ENCODE assay signal across 11 mouse cellular contexts in genomic region chr11:70177647-70178046, GRCm38 (mm10). TPM values are rescaled to one million over a fixed set of nuclear protein-coding genes. Genes with fewer than 3 reads are reported as not detected.
DNase-seq lines count a peak whose midpoint lies in the region; TF ChIP-seq lines count a peak whose summit lies in the region.
"Had no signal": no experiment of that assay in that cellular context is flagged by ENCODE, and none has a peak within 500 bp of the region (broad histone marks: within the 10 kb centered on the region; RNA-seq: fewer than 3 reads in every experiment).

No protein-coding gene starts in this region.

- DNase-seq in cerebellum, postnatal 14 days = peak; percentile 30 to 72
- DNase-seq in cerebellum, adult 11 months = no peak
- no peak for DNase-seq in left cerebral cortex, adult 2 months (ENCODE audit: extremely low spot score in 1 of 2, low spot score in 2 of 2)
- no peak for DNase-seq in left cerebral cortex, adult 9 months (ENCODE audit: low spot score in 2 of 2)
- peak; percentile 13 for DNase-seq in 3T3-L1 (ENCODE audit: low read depth, low spot score)
- peak; percentile 45 for DNase-seq in WW6 (ENCODE audit: low read depth, low spot score)
- no peak for DNase-seq in urinary bladder, postnatal 10 days (ENCODE audit: low spot score)
- no peak for DNase-seq in left cerebral cortex, adult 8-10 months (ENCODE audit: low spot score in 2 of 2)

- peak; percentile 32 for TF ChIP-seq CTCF in left cerebral cortex, adult 2 months (IDR thresholded peaks at IDR 0.05)

- intact Hi-C loops in left cerebral cortex, adult 2 months (cut with DNase I) = loop anchor here (2.0 kb wide), 1 partner anchor 103 kb away; no protein-coding TSS in a partner anchor

- H3K27ac ChIP-seq in left cerebral cortex, adult 2 months = no peak overlapping the region
- H3K27ac ChIP-seq: hindbrain, embryonic 12.5 days; neural tube, embryonic 15.5 days had no signal

- no peak overlapping the region for H3K4me3 ChIP-seq in left cerebral cortex, adult 2 months
- H3K4me3 ChIP-seq: hindbrain, embryonic 12.5 days; megakaryocyte, embryonic 14.5 days; neural tube, embryonic 15.5 days had no signal

RNA-seq across cellular contexts. Expression of gene Clec10a, which starts 21.6 kb away (rescaled TPM):
- 1 to 10 TPM; 2.2 TPM for total RNA-seq in left cerebral cortex, adult 2 months (2021)
- total RNA-seq in left cerebral cortex, adult 8-10 months (2022) = 1 to 10 TPM in 3 of 4 experiments, under 1 TPM in 1; 0.96 to 3.3 (median 2.7) TPM

RNA-seq across cellular contexts. Expression of gene Slc16a11, which starts 34.9 kb away (rescaled TPM):
- 10 to 100 TPM; 35.7 to 36.9 TPM for total RNA-seq in left cerebral cortex, adult 2 months (2021)
- 10 to 100 TPM; 32.3 to 43.4 (median 36.5) TPM for total RNA-seq in left cerebral cortex, adult 8-10 months (2022)

RNA-seq across cellular contexts. Expression of gene Slc16a13, which starts 43.2 kb away (rescaled TPM):
- 10 to 100 TPM in 1 of 2 experiments, 1 to 10 TPM in 1; 7.5 to 10.5 TPM for total RNA-seq in left cerebral cortex, adult 2 months (2021)
- total RNA-seq in left cerebral cortex, adult 8-10 months (2022) = 10 to 100 TPM in 1 of 4 experiments, 1 to 10 TPM in 3; 7.6 to 10.4 (median 8.5) TPM

RNA-seq across cellular contexts. Expression of gene Mgl2, which starts 47.5 kb away (rescaled TPM):
- under 1 TPM; 0.81 to 0.94 TPM for total RNA-seq in left cerebral cortex, adult 2 months (2021)
- total RNA-seq in left cerebral cortex, adult 8-10 months (2022) = 1 to 10 TPM in 1 of 4 experiments, under 1 TPM in 3; 0.57 to 1.1 (median 0.76) TPM

RNA-seq across cellular contexts. Expression of gene Bcl6b, which starts 52.0 kb away (rescaled TPM):
- total RNA-seq in left cerebral cortex, adult 2 months (2021) = 1 to 10 TPM; 1.7 to 3.5 TPM
- 1 to 10 TPM; 1.0 to 2.2 (median 1.9) TPM for total RNA-seq in left cerebral cortex, adult 8-10 months (2022)

Comparison
In these comparisons a context has a peak if more than half of its experiments do, and no peak if none do; other contexts are left out.
1. DNase-seq: peak in cerebellum, postnatal 14 days (2 of 2), 3T3-L1 (single experiment) and WW6 (single experiment); none in cerebellum, adult 11 months (single experiment), left cerebral cortex, adult 2 months (0 of 2), left cerebral cortex, adult 9 months (0 of 2), urinary bladder, postnatal 10 days (single experiment) and left cerebral cortex, adult 8-10 months (0 of 2).